Mouse (Mus musculus): ENCODE data around the gene Epm2aip1. TPM values are rescaled to one million over a fixed set of nuclear protein-coding genes. Genes with fewer than 3 reads are reported as not detected.
A peak's percentile ranks its signal among the peaks of the same experiment; 100 is the strongest.

Gene Epm2aip1
- polyA plus RNA-seq, 1 experiment from 2014 or later: 45.6 TPM

DNA sequence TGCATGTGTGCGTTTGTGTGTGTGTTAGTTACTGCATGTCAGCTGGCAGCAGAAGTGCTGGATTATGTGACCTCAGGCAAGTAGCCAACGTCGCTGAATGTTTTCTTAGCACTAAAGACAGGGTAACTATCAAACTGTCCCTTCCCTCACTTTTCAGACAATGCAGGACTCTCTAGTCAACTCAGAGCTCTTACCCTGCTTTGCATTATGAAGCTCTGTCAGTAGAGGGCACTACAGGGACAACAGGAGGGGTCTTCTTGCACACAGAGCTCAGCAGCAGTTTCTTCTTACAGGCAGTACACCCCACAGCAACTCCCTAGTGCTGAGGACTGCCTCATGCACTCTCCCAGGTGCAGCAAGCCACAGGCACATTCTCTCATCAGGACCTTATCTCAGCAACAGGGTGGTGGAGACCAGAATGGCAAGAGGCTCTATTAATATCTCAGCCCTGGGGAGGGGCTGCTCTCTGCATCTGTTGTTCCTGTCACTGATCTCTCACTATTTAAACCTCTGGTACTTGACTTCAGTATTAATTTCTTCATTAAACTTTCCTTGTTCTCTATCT, 24.0 kb upstream of the Epm2aip1 start:
- no peaks in the 10 kb centered on the region for H3K27me3 ChIP-seq (ENCODE audit: control insufficient read depth, insufficient read depth, low read length)
- no peaks in the 10 kb centered on the region for H3K4me1 ChIP-seq (replicated peaks; ENCODE audit: control insufficient read depth, insufficient read depth, low read length)
- H3K36me3 ChIP-seq (ENCODE audit: control insufficient read depth, insufficient read depth, low read length): no peaks in the 10 kb centered on the region; the same call in 1 of the 2 replicates
- 90% methylated on average over 3 of the region's 3 CpGs for WGBS
- no peak for DNase-seq (ENCODE audit: low spot score)
- no peak for ATAC-seq (replicated peaks; ENCODE audit: low FRiP score)
- H3K4me2 ChIP-seq (ENCODE audit: low read depth, low read length, severe bottlenecking): no peak overlapping the region
- H3K9me3 ChIP-seq (ENCODE audit: control insufficient read depth, low read length): no peaks in the 10 kb centered on the region
- H3K9ac ChIP-seq (ENCODE audit: low read length): no peak overlapping the region
- no peak overlapping the region for H3K4me3 ChIP-seq (ENCODE audit: low read depth, low read length)
- H3K27ac ChIP-seq (ENCODE audit: low read depth, low read length): no peak overlapping the region

DNA sequence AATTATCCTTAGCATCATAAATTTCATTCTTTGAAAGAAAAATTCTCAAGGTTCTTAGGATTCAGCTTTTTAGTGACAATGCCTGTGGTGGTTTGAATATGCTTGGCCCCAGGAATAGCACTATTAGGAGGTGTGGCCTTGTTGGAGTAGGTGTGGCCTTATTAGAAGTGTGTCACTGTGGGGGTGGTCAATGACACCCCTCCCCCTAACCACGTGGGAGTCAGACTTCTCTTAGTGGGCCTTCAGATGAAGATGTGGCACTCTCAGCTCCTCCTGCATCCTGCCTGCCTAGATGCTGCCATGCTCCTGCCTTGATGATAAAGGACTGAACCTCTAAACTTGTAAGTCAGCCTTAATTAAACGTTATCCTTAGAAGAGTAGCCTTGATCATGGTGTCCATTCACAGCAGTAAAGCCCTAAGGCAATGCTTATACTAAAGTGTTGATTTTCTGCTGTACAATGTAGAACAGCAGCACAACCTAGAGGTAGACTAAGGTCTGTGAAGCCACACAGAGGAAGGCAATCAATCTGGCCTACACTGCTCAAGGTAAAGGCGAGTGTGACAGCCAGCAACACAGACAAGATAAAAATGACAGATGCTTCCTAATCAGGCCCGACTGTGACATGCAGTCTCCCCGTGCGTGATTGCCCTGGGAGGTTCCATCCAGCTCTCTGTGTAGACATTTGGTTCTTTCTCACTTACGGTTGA, 19.4 kb upstream of the Epm2aip1 start:
- DNase-seq (ENCODE audit: low spot score) (no peak), ATAC-seq (replicated peaks; ENCODE audit: low FRiP score) (no peak)
- Histone ChIP-seq H3K36me3 (ENCODE audit: control insufficient read depth, insufficient read depth, low read length) (peaks cover 3% of the 10 kb centered on the region; the same call in 1 of the 2 replicates), H3K4me2 (ENCODE audit: low read depth, low read length, severe bottlenecking) (no peak overlapping the region), H3K4me1 (replicated peaks; ENCODE audit: control insufficient read depth, insufficient read depth, low read length) (no peaks in the 10 kb centered on the region), H3K9me3 (ENCODE audit: control insufficient read depth, low read length) (no peaks in the 10 kb centered on the region), H3K27ac (ENCODE audit: low read depth, low read length) (no peak overlapping the region), H3K9ac (ENCODE audit: low read length) (no peak overlapping the region), H3K4me3 (ENCODE audit: low read depth, low read length) (no peak overlapping the region), H3K27me3 (ENCODE audit: control insufficient read depth, insufficient read depth, low read length) (no peaks in the 10 kb centered on the region)
- WGBS: 85% methylated on average over 7 of the region's 7 CpGs

DNA sequence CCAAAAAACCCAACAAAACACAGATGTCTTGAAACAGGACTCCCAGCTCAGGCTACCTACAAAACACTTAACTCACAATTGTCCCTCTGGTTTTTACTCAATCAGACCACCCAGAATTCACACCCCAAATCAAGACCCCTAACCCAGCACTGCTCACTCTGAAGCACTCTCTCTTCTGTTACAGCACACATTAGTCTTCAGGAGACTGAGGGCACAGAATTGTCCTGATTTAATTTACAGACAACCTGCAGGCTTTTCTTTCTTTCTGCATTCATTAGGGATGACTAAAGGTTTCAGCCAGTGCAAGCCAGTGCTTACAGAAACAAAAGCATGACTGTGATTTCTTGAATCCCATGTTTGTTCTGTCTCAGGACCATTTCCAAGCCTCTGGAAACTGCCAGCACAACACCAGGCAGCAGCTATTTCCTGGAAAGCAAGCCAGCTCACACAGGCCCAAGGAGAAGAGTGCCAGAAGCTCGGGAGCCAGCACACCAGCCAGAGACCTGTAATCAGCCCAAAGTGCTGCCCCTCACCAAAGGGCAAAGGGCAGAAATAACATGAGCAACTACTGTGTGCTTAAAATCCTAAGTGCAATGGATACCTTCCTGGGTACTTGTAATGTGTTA, 11.3 kb upstream of the Epm2aip1 start:
- H3K27ac ChIP-seq (ENCODE audit: low read depth, low read length): no peak overlapping the region
- no peaks in the 10 kb centered on the region for H3K9me3 ChIP-seq (ENCODE audit: control insufficient read depth, low read length)
- no peak for DNase-seq (ENCODE audit: low spot score)
- H3K36me3 ChIP-seq (ENCODE audit: control insufficient read depth, insufficient read depth, low read length): no peaks in the 10 kb centered on the region
- no peak overlapping the region for H3K9ac ChIP-seq (ENCODE audit: low read length)
- no peaks in the 10 kb centered on the region for H3K4me1 ChIP-seq (replicated peaks; ENCODE audit: control insufficient read depth, insufficient read depth, low read length)
- WGBS: 56% methylated on average over 1 of the region's 1 CpGs
- no peak for ATAC-seq (replicated peaks; ENCODE audit: low FRiP score)
- H3K27me3 ChIP-seq (ENCODE audit: control insufficient read depth, insufficient read depth, low read length): no peaks in the 10 kb centered on the region
- no peak overlapping the region for H3K4me3 ChIP-seq (ENCODE audit: low read depth, low read length)
- H3K4me2 ChIP-seq (ENCODE audit: low read depth, low read length, severe bottlenecking): no peak overlapping the region

DNA sequence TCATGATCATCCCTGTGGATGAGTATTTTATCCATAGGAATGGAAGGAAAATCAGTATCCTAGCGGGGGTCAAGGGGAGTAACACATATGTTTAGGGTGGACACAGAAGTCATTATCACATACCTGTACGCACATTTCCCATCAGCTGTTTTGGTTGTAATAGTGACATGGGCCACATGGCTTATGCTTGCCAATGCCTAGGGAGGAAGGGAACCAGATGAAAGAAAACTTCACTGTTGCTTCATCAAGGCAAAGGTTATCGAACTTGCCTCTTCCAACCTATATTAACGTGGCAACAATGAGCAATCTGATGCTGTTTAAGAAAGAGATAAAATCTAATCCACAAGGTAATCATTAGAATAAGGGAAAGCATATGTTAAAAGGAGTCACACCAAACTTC, 10.4 kb upstream of the Epm2aip1 start:
- WGBS: 96% methylated on average over 4 of the region's 4 CpGs
- no peak overlapping the region for H3K27ac ChIP-seq (ENCODE audit: low read depth, low read length)
- no peaks in the 10 kb centered on the region for H3K9me3 ChIP-seq (ENCODE audit: control insufficient read depth, low read length)
- ATAC-seq (replicated peaks; ENCODE audit: low FRiP score) (no peak), DNase-seq (ENCODE audit: low spot score) (no peak)
- no peaks in the 10 kb centered on the region for H3K36me3 ChIP-seq (ENCODE audit: control insufficient read depth, insufficient read depth, low read length)
- no peak overlapping the region for H3K9ac ChIP-seq (ENCODE audit: low read length)
- H3K4me3 ChIP-seq (ENCODE audit: low read depth, low read length): no peak overlapping the region
- no peaks in the 10 kb centered on the region for H3K4me1 ChIP-seq (replicated peaks; ENCODE audit: control insufficient read depth, insufficient read depth, low read length)
- no peak overlapping the region for H3K4me2 ChIP-seq (ENCODE audit: low read depth, low read length, severe bottlenecking)
- no peaks in the 10 kb centered on the region for H3K27me3 ChIP-seq (ENCODE audit: control insufficient read depth, insufficient read depth, low read length)

DNA sequence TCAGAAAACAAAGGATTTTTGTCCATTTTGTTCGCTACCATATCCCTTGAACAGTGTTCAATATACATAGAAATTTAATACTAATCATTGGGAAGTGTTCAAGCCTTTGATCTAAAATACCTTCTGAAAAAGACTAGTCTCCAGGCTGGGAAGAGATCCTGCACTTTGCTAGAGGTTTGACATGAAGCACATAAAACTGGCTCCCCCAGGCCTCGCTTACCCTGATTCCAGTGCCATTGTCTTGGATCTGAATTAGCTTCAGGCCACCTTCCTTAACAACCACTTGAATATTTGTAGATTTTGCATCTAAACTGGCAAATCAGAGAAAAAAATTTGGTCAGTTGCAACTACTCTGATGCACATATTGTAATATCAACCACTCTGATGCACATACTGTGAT, 3.7 kb upstream of the Epm2aip1 start:
- Histone ChIP-seq H3K36me3 (ENCODE audit: control insufficient read depth, insufficient read depth, low read length) (no peaks in the 10 kb centered on the region; the same call in 1 of the 2 replicates), H3K4me1 (replicated peaks; ENCODE audit: control insufficient read depth, insufficient read depth, low read length) (0 out of 2 replicates have a peak, but pooled peaks cover under 1% of the 10 kb centered on the region), H3K27me3 (ENCODE audit: control insufficient read depth, insufficient read depth, low read length) (no peaks in the 10 kb centered on the region), H3K9me3 (ENCODE audit: control insufficient read depth, low read length) (no peaks in the 10 kb centered on the region), H3K4me3 (ENCODE audit: low read depth, low read length) (no peak overlapping the region), H3K9ac (ENCODE audit: low read length) (no peak overlapping the region), H3K4me2 (ENCODE audit: low read depth, low read length, severe bottlenecking) (no peak overlapping the region), H3K27ac (ENCODE audit: low read depth, low read length) (no peak overlapping the region)
- 96% methylated on average over 2 of the region's 2 CpGs for WGBS
- DNase-seq (ENCODE audit: low spot score) (no peak), ATAC-seq (replicated peaks; ENCODE audit: low FRiP score) (no peak)

DNA sequence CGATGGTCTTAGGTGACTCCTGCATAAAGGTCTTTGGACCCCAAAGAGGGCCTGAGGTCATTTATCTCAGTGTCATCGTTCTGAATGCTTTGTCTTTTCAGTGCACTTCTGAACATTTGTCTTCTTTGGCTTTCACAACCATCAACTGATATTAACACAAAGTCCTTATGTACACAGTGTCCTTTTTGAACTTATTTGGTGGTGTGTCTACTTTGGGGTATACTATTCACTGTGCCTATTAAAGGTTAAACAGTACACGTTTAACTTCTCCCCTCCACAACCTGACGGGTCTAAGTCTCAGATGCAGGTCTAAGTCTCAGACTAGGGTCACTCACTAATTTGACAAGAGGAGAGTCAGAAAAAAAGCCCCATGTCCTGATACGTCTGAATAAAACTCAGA, 1.1 kb upstream of the Epm2aip1 start:
- Histone ChIP-seq H3K36me3 (ENCODE audit: control insufficient read depth, insufficient read depth, low read length) (no peaks in the 10 kb centered on the region; the same call in 1 of the 2 replicates), H3K9ac (ENCODE audit: low read length) (peak overlapping the region; percentile 89), H3K4me3 (ENCODE audit: low read depth, low read length) (peak overlapping the region; percentile 83), H3K27ac (ENCODE audit: low read depth, low read length) (peak overlapping the region; percentile 90; the same call in 1 of the 2 replicates), H3K9me3 (ENCODE audit: control insufficient read depth, low read length) (no peaks in the 10 kb centered on the region), H3K4me2 (ENCODE audit: low read depth, low read length, severe bottlenecking) (peak overlapping the region; percentile 65), H3K27me3 (ENCODE audit: control insufficient read depth, insufficient read depth, low read length) (no peaks in the 10 kb centered on the region), H3K4me1 (replicated peaks; ENCODE audit: control insufficient read depth, insufficient read depth, low read length) (peaks cover 10% of the 10 kb centered on the region; the same call in 1 of the 2 replicates)
- DNase-seq (ENCODE audit: low spot score) (no peak), ATAC-seq (replicated peaks; ENCODE audit: low FRiP score) (no peak)
- 15% methylated on average over 5 of the region's 5 CpGs for WGBS

DNA sequence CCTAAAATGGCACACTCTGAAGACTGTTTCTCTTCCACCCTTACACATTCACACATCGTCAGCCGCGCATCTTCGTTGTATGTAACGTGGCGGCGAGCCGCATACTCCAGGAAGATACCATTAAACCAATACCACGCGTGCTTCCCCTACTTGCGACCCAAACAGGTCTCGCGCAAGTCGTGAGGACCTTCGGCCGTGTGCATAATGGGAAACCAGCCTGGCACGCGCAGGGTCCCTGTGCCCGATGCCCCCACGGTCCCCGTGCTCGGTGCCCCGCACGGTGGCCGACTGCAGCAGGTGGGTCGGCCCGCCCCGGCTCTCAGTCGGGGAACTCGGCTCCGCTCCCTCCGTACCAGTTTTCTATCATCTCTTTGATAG, 684 bp upstream of the Epm2aip1 start:
- Histone ChIP-seq H3K4me2 (ENCODE audit: low read depth, low read length, severe bottlenecking) (peak overlapping the region; percentile 65), H3K27me3 (ENCODE audit: control insufficient read depth, insufficient read depth, low read length) (no peaks in the 10 kb centered on the region), H3K4me1 (replicated peaks; ENCODE audit: control insufficient read depth, insufficient read depth, low read length) (peaks cover 10% of the 10 kb centered on the region; the same call in 1 of the 2 replicates), H3K36me3 (ENCODE audit: control insufficient read depth, insufficient read depth, low read length) (no peaks in the 10 kb centered on the region; the same call in 1 of the 2 replicates), H3K9me3 (ENCODE audit: control insufficient read depth, low read length) (no peaks in the 10 kb centered on the region), H3K4me3 (ENCODE audit: low read depth, low read length) (peak overlapping the region; percentile 83), H3K27ac (ENCODE audit: low read depth, low read length) (peak overlapping the region; percentile 90), H3K9ac (ENCODE audit: low read length) (peak overlapping the region; percentile 89)
- ATAC-seq (replicated peaks; ENCODE audit: low FRiP score) (peak; percentile 73), DNase-seq (ENCODE audit: low spot score) (no peak)
- under 1% methylated on average over 32 of the region's 32 CpGs for WGBS

DNA sequence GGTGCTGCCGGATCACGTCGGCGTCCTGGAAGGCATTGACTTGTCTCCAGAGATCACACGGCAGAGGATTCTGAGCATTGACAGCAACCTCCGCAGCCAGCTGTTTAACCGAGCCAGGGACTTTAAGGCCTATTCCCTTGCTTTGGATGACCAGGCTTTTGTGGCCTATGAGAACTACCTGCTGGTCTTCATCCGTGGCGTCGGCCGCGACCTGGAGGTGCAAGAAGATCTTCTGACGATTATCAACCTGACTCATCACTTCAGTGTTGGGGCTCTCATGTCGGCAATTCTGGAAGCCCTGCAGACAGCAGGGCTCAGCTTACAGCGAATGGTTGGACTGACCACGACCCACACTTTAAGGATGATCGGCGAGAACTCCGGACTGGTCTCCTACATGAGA, 627 bp downstream of the Epm2aip1 start:
- 17% methylated on average over 19 of the region's 19 CpGs for WGBS
- no peaks in the 10 kb centered on the region; the same call in 1 of the 2 replicates for H3K36me3 ChIP-seq (ENCODE audit: control insufficient read depth, insufficient read depth, low read length)
- H3K27me3 ChIP-seq (ENCODE audit: control insufficient read depth, insufficient read depth, low read length): no peaks in the 10 kb centered on the region
- peaks cover 10% of the 10 kb centered on the region; the same call in 1 of the 2 replicates for H3K4me1 ChIP-seq (replicated peaks; ENCODE audit: control insufficient read depth, insufficient read depth, low read length)
- H3K9me3 ChIP-seq (ENCODE audit: control insufficient read depth, low read length): no peaks in the 10 kb centered on the region
- DNase-seq (ENCODE audit: low spot score) (no peak), ATAC-seq (replicated peaks; ENCODE audit: low FRiP score) (no peak)
- H3K4me2 ChIP-seq (ENCODE audit: low read depth, low read length, severe bottlenecking): peak overlapping the region; percentile 80
- H3K4me3 ChIP-seq (ENCODE audit: low read depth, low read length): peak overlapping the region; percentile 83
- H3K27ac ChIP-seq (ENCODE audit: low read depth, low read length): peak overlapping the region; percentile 87
- H3K9ac ChIP-seq (ENCODE audit: low read length): peak overlapping the region; percentile 75

Measured in forebrain, embryonic 11.5 days (tissue).